Mouse (Mus musculus) urinary bladder, adult 2 months (tissue): Measurements from ENCODE around the gene Ccdc141. TPM values are rescaled to one million over a fixed set of nuclear protein-coding genes. Genes with fewer than 3 reads are reported as not detected.

ENCODE experiments used
- DNase-seq: peaks from one replicate; pipeline ENCODE4 v3.0.0; 2022; ENCODE audit warnings: low spot score
- polyA plus RNA-seq: library from polyadenylated mRNA; depleted of rRNA; stranded (reverse); fragments of >200 nt; gene quantifications from 2 replicates; pipeline ENCODE4 v1.2.3, GENCODE M21; 2012

Gene Ccdc141
- polyA plus RNA-seq, 1 experiment: 5.1 TPM

DNA sequence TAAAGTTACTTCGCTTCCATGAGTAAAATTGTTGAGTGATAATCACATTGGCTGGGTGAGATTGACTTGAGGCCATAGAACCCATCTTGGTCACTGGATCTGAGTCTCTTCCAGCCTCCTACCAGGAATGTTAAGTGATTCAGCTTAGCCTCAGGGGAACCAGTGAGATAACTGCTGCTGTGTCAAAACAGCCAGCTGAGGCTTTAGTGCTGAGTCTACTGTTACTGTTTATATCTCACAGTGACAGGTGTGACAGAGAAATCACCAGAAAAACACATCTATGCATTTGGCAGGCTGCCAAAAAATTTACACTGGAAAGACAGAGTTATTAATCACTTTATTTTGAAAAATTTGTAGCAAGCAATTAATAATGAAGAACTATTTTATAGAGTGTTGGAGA is 43.5 kb downstream of the Ccdc141 start:
- DNase-seq: no peak

DNA sequence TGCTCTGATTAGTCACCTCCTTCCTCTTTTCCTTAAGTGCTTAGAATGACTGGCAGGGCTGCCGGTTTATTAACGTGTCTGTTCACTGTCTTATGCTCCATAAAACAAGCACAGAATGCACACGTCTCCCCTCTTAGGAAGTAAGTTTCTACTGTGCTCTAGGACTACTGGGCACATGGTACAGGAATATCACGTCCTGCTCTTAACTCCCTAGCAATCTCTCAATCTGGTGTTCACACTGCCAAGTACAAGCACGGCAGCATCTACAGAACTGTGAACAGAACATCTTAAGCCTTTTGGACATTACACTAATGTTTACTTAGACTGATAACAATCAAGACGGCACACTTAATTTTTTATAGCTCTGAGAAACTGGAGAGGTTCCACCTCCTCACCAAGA is 52.3 kb downstream of the Ccdc141 start:
- DNase-seq: no peak

DNA sequence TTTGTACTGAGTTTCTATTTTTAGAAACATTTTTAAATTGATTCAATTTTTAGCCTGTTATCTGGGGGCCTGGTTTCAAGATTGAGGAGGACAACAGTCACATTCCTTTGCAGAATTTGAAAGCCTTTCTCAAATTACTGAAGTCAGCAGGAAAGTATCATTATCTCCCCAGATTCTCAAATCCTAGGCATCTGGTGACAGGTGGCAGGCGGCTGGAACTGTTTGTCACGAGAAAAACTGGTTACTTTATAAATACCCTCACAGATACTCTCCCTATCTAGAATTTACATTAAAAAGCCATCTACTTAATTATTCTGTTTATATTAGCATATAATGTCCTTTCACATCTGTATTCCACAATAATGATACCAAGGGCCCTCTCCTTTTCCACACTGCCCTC is 56.1 kb downstream of the Ccdc141 start:
- no peak for DNase-seq

DNA sequence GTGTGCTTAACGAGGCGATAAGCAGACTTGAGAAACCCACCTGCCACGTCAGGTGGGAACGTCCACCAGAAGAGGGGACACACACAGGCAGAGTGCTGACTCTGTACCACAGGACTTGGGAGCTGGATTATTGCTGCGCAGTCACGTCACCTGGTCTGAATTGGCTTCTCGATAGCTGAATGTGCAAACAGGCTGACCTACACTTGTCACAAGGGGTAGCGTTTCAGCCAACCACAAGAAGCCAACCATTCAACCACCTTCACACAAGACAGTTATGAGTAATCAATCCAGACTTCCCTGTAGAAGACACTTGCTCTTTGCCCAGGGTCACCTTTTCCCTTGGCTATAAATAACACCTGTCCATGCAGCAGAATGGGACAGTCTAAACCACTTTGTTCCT is 56.6 kb downstream of the Ccdc141 start:
- no peak for DNase-seq

DNA sequence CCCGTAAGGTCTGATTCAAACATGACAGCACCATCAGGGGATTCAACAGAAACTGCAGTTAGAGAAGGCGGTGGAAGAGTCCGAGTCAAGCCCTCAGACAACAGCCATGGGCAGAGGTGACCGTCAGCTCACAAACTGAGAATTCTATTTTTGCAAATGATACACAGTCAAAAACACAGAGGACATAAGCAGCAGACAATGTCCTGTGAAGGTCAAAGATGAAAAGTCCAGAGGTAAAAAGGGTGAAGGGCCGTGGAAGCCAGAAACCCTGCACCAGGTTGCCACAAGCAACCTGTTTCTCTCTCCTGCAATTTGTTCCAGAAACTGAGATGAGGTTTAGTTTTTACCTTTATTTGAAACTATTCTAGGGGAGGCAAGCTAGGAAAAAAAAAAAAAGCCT is 57.4 kb downstream of the Ccdc141 start:
- DNase-seq: no peak

DNA sequence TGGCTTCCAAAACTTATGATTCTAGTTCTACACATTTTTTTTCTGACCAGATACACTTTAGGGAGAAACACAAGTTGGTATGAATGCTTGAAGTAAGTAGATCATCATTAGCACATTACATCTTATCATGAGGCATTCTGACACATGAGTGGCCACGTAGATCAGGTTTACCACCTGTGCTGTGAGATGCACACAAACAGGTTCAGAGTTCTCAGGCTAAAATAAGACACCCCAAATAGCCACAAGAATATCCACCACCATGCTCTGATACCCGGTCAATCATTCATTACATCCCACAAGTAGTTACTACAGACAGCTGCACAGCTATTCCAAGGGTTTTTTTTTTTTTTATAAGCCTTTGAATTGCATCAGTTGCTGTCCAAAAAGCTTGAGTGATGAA is 59.3 kb downstream of the Ccdc141 start:
- no peak for DNase-seq

DNA sequence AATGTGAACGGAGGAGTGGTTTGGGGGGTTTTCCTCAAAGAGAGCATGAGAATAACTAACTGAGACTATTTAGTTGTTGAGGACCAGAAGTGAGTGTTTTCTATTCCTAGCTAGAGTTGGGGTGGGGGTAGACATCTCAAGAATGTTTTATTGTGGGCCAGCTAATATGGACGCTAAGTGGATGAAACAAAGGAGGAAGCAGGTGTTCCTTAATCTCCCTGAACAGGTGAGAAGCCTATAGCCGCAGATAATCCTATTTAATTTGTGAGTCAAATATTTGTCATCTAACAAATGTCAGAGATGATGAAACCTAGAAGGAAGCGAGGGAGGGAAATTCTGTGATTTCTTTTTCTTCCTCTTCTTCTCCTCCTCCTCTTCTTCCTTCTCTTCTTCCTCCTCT is 60.1 kb downstream of the Ccdc141 start:
- DNase-seq: no peak

DNA sequence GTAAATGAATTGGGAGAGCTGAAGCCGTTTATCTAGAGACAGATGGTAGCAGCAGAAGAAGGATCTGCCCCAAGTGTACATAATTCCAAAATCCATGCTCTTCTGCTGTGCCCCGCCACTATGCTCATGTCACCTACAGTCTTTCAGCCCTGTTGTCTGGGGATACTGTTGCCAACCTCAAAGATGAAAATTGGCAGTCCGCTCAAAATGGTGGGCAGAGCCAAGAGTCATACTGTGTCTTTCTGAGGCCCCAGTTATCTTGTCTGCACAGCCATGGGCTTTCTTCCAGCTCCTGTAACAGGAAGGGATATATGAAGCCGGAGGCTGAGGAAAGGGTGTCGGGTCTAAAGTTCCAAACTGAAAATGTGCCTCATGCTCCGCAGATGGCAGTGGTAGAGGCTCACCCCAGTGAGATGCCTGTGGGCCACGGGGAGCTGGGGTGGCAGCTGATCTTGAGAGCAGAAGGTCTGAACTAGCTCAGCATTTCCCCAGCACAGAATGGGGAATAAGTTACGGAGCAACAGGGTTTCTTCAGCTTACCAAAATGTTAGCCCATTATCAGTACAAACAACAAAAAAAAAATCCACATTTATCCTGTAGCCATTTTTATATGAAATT is 60.8 kb downstream of the Ccdc141 start:
- no peak for DNase-seq

DNA sequence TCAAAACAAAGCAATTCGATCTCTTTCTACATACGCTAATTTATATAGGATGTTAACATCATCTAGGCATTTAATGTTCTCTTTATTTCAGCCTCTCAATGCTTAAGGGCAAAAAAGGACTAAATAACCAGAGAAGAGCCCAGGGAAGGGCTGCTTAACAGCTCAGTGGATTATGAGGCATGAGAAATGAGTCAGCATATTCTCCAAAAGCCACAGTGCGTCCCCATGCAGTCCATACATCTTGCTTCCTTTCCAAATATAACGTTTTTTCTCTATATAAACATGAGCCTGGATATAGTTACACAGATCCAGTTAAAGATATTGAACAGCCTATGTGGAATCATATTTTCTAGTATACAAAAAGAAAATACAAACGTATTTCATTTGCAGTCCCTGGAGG is 61.9 kb downstream of the Ccdc141 start:
- DNase-seq: no peak

DNA sequence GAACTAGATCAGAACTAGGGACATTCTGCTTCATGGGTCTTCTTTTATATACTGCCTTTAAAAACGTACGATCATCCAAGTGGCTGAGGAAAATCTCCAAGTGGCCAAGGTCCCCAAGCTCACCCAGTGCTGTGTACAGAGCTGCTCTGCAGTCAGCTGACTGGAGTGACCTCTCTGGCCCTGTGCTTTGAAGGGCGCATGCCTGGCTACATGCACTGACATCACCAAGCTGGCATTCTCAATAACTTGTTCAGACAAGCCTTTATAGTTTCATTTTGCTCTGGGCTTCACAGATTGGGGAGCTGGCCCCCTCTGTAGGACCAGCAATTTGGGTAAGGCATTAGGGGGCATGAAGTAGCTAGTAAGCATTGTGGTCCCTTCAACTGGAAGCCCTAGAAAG is 64.3 kb downstream of the Ccdc141 start:
- DNase-seq: no peak

DNA sequence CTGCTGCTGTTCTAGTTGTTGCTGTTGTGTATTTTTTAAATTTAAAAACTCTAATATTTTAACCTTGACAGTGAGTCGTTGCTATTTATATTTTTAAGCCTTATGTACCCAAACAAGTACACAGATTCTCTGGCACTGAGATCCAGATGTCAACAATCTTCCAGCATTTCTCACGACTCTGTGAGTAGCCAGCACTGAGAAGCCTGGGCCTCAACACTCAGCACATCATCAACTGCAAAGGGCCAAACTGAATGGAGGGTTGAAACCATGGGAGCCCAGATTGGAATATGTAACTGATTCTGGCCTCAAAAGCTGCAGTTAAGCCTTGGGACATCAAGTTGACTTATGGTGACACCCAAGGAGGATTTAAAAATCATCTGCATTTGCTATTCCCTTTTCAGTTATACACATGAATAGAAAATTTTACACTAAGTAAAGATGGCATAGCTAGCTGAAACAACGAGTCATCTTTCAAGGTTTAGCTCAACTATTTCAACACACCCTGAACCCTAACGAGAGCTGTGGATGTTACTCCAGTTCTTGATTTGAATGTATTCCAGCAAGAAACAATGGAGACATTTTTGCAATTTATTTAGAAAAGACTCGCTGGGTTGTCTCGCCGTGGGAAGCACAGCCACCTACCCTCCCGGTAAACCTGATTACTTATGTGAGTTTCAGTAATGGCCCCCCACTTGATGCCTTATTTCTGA is 65.3 kb downstream of the Ccdc141 start:
- DNase-seq: no peak

DNA sequence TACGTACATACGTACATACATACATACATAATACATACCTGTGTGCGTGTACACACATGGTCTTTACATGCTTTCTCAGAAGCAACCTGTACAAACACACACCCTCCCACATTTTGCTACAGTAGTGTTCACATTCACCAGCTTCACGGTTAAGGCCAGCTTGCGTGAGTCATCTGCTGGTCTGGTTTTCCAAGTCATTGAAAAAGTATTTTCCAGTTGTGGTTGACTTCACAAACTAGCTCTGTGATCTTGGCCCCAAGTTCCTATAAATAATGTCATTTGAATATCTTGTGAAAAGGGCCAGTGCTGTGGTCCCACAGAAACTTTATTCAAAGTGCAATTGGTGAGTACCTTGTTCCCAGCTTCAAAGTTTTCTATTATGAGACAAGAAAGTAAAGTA is 67.9 kb downstream of the Ccdc141 start:
- DNase-seq: no peak

DNA sequence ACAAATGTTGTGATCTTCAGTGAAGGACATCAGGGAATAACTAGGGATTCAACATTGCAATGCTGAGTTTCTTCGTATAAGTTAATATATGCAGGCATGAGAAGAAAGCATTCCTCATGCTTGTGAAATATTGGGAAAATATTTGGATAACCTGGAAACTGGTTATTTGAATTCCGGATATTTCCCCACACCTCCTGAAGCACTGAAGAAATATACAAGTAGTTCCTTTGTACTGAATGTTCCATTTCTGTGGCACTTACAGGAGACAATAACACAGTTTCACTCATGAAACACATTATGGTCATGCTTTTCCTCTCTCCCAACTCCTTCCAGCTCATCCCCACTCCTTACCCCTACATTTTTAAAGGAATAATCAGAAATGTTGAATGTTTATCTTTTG is 70.6 kb downstream of the Ccdc141 start:
- DNase-seq: no peak

DNA sequence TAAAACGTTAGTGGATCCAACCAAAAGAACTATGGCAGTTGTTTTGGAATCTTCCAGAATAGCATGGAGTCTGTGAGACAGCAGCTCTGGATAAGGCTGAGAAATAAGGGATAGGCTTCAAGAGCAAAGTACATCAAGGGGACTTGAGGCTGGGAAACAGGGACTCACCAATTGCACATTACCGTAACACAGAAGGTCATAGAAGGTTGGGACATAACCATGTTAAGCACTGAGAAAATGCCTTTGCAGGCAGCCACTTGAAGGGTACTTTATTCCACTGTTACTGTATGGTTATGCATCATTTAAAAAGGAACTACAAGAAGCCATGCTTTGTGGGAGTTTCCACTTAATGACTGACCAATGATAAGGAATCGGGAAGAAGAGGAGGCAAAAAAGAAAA is 71.7 kb downstream of the Ccdc141 start:
- DNase-seq: no peak

DNA sequence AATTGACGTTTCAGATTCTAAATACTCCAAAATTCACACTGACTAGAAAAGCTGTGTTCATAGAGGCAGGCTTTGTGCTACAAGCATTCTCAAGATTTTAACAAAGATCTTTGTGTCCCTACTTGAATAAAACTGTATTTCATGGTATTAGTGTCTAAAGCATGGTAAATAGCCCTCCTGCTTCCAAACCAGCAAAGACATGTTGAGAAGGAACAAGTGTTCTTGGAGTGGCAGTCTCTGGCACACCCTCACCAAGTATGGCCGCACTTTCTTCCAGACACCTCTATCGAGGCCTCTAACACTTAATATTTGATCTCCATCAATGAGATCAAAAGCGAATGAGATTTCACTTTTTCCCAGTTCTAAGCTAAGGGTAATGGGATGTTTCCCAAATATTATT is 78.7 kb downstream of the Ccdc141 start:
- DNase-seq: no peak

DNA sequence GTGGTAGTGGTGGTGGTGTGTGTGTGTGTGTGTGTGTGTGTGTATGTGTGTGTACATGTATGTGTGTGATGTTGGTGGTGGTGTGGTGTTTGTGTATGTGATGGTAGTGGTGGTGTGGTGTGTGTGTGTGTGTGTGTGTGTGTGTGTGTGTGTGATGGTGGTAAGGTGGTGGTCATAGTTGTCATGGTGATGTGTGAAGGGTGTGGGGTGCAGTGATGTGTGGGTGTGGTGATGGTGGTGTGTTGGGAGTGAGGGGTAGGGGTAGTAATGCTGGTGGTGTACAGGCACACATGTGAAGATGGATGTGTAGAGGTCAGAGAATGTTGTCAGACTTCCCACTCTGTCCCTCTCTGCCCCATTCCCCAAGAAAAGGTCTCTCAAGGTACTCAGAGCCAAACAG is 85.1 kb downstream of the Ccdc141 start:
- no peak for DNase-seq

DNA sequence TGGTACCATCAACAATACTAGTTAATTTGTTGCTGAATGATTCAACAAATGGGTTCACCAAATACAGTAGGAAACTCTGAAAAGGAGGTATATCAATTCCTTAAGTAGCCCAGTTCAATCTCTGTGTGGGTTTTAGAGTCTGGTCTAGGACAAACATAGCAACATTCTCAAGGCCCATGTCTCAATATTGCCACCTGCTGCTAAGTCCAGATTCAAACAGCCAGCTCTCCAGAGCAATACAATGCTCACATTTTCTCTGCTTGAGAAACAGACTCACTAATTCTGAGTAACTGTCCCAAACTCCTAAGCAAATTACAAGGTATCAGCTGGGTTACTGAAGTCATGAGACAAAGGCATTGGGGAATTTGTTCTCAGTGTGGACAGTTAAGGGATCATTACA is 85.8 kb downstream of the Ccdc141 start:
- no peak for DNase-seq

DNA sequence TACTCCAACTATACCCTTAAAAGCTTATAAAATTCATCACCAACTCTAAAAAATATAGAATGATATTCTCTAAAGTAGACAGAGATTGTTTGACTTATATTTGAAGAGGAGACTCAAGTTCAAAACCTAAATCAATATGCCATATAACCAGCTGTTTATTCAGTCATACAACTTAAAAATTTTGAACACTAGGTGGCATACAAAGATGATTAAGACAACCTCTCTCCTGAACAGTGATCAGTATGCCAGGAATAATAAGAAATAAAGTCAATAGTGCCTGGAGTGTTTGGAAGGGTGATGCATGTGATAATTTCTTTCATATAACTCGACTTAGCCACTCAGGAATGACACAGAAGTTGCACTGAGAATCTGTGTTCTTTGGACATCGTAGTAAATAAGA is 89.3 kb downstream of the Ccdc141 start:
- DNase-seq: no peak

DNA sequence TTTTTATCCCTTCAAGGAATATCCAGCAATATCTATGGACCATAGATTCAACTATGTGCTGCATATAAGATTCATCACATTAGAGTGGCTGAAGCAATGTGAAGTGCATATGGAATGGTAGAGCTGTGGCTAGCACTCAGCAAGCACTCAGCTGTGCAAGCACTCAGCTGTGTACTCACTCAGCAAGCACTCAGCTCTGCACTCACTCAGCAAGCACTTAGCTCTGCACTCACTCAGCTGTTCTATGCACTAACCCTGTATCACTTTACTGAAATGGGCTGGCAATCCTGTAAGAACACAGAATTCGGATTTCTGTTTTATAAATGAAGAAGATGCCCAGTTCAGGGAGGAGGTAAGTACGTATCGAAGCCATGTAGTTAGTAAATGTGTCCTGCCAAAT is 89.8 kb downstream of the Ccdc141 start:
- DNase-seq: no peak

DNA sequence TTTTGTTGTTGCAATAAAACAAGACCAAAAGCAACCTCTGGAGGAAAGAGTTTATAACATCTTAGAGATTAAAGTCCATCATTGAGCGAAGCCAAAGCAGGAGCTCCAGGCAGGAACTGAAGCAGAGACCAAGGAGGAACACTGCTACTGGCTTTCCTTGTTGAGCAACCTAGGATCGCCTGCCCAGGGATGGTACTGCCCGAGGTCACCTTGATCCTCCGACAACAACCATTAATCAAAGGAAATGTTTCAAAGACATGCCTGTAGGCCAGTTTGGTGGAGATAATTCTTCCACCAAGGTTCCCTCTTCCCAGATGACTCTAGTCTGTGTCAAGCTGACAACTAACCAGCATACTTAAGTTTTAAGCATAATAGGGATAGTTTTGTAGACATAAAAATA is 91.7 kb downstream of the Ccdc141 start:
- no peak for DNase-seq

DNA sequence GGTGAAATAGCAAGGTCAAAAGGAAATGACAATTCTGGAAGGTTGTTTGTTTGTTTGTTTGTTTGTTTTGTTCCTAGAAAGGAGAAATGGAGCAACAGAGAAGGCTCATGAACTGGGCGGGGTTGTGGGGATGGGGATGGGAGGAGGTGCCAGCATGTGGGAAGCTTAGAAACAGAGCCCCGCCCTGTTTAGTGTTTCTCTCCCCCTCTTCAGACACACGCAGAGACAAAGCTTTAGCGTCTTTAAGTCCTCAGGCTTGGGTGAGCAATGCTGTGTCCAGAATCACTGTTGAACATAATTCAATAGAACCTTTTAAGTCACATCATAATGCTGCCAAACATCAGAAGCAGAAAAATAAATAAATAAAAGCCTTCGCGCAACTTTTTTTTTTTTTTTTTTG is 96.1 kb downstream of the Ccdc141 start:
- DNase-seq: no peak

DNA sequence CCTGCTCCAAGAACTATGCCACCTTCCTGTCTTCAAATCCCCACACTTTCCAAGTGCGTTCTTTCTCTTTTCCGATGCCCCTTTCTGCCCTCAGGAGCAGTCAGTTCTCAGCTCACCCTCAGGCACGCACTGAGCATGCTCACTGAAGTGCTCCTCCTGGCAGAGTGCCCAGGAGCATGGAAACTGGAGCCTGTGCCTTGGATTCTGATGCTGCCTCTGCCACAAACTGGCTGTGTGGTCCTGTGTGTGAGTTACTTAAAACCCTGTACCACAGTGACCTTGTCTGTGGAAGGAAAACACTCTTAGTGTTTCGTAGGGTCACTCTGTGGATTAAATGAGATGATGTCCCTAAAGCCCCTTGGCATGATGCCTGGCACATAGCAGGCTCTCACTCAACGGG is 96.5 kb downstream of the Ccdc141 start:
- DNase-seq: no peak

DNA sequence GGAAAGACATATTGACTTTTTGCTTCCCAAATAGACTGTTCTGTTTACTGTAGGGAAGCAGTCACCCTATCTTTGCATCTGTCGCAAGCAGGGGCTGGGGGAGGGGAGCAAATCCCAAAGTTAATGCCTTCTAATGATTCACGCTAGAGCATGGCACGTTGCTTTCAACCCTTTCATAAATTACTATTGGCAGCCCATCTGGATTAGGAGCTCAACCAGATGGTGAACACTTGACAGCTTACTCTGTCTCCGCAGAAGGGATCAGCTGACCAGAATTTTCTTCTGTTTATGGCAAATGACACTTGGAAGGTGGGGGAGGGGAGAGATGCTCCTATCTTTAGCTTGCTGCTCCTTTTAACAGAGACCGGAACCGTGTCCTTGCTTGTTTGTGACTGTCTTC is 105.1 kb downstream of the Ccdc141 start:
- no peak for DNase-seq

DNA sequence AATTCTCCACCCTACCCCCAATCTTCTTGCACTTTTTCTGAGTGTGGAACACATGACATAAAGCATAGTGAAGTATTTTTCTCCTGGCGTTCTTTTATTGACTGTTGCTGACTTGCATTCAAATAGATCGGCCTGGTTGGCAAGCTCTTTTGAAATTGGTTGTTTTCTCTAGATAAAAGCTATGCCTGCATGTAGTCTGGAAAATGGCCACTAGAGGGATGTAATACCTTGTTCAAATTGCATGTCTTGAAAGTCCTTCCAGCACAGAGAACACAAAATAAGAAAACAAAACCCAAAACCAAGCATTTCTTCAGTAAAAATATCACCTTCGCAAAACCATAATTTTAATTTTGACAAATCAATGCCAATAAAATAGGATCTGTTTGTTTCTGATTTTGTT is 108.6 kb downstream of the Ccdc141 start:
- DNase-seq: no peak
